Mouse (Mus musculus) liver, embryonic 14.5 days (tissue): ENCODE measurements at regions not wholly inside any gene's neighbourhood (a gene's known extent, or its start where the extent isn't known, plus 50 kb on each side); places are given as distances from the start of the nearest gene placed in this dataset.

ENCODE experiments used
- ATAC-seq: fragments of 200-750 bp; cut with Nextera tagmentation; 2 replicates; pipeline ENCODE4 v1.8.0; 2017; ENCODE audit warnings: moderate number of reproducible peaks, mild to moderate bottlenecking, moderate library complexity; ENCODE audit not compliant: insufficient read depth
- DNase-seq, 3 experiments: peaks; one replicate each; pipeline ENCODE4 v3.0.0-alpha.2; 2012 to 2013; ENCODE audit warnings: low read depth in 3 of 3, low spot score in 3 of 3
- H3K27ac ChIP-seq: fragments of 300-500 bp; sonication (generic); 2 replicates; pipeline ENCODE4 v1.5.1; 2014; ENCODE audit warnings: moderate library complexity, mild to moderate bottlenecking, control low read depth, inconsistent platforms
- H3K27me3 ChIP-seq: fragments of 300-500 bp; sonication (generic); 2 replicates; pipeline ENCODE4 v1.6.1; 2014; ENCODE audit warnings: mild to moderate bottlenecking, low read length, moderate library complexity; ENCODE audit not compliant: control insufficient read depth, insufficient read depth
- H3K36me3 ChIP-seq: fragments of 300-500 bp; sonication (generic); replicated peaks from 2 replicates; pipeline ENCODE4 v1.6.1; 2014; ENCODE audit warnings: low read depth; ENCODE audit not compliant: control insufficient read depth, insufficient read depth
- H3K4me1 ChIP-seq, 2 experiments: fragments of 200-500 bp in 1 of 2; fragments of 300-500 bp in 1 of 2; sonication (generic) in 1 of 2; replicated peaks; 2 replicates each; pipeline ENCODE4 v1.6.1; 2012 to 2014; ENCODE audit warnings: antibody characterized with exemption in 1 of 2, inconsistent platforms in 1 of 2, low read length in 1 of 2; ENCODE audit not compliant: control insufficient read depth in 2 of 2, insufficient read depth in 2 of 2
- H3K4me2 ChIP-seq: fragments of 300-500 bp; sonication (generic); 2 replicates; pipeline ENCODE4 v1.6.1; 2014; ENCODE audit warnings: low read depth, mild to moderate bottlenecking, control low read depth, moderate library complexity
- H3K4me3 ChIP-seq, 2 experiments: fragments of 200-500 bp in 1 of 2; fragments of 300-500 bp in 1 of 2; sonication (generic) in 1 of 2; 2 replicates each; pipeline ENCODE4 v1.5.1; 2012 to 2014; ENCODE audit warnings: low read depth in 2 of 2, low read length in 2 of 2, mild to moderate bottlenecking in 2 of 2, control low read depth in 1 of 2, inconsistent platforms in 1 of 2, moderate library complexity in 1 of 2; ENCODE audit not compliant: insufficient read depth in 1 of 2
- H3K9ac ChIP-seq: fragments of 300-500 bp; sonication (generic); replicated peaks from 2 replicates; pipeline ENCODE4 v1.6.1; 2014; ENCODE audit warnings: mild to moderate bottlenecking, control low read depth, moderate library complexity
- H3K9me3 ChIP-seq: fragments of 300-500 bp; sonication (generic); 2 replicates; pipeline ENCODE4 v1.6.1; 2016; ENCODE audit warnings: low read length, mixed read lengths; ENCODE audit not compliant: control insufficient read depth
- CTCF ChIP-seq: IDR thresholded peaks from 2 replicates; pipeline ENCODE4 v1.5.1; 2016; ENCODE audit warnings: antibody characterized with exemption, low read depth, control low read depth
- EP300 ChIP-seq: IDR thresholded peaks from 2 replicates; pipeline ENCODE4 v1.6.1; 2016; ENCODE audit warnings: antibody characterized with exemption, low read depth
- WGBS: fragments of 180-500 bp; shearing (Covaris S2); extraction: QIAGEN DNeasy Blood & Tissue Kit; methylation state at CpG from one replicate; pipeline ENCODE4 v1.1.7; 2014; ENCODE audit not compliant: insufficient replicate concordance; 5-methylcytosine and 5-hydroxymethylcytosine counted together

GRCm38 (mm10) chr17:62337890-62338557, 543.1 kb downstream of the Efna5 start:
- TF ChIP-seq EP300 (no peak), CTCF (no peak)
- Histone ChIP-seq H3K27me3 (no peaks in the 10 kb centered on the region), H3K9ac (no peak overlapping the region), H3K36me3 (no peaks in the 10 kb centered on the region), H3K27ac (no peak overlapping the region), H3K4me2 (no peak overlapping the region), H3K9me3 (no peaks in the 10 kb centered on the region), H3K4me3 (no peak overlapping the region), H3K4me1 (no peaks in the 10 kb centered on the region)
- WGBS = 74% methylated on average over 10 of the region's 10 CpGs
- ATAC-seq (no peak), DNase-seq (no peak)

- Histone ChIP-seq H3K4me2 (no peak overlapping the region), H3K4me1 (no peaks in the 10 kb centered on the region), H3K9ac (no peak overlapping the region), H3K27me3 (no peaks in the 10 kb centered on the region), H3K4me3 (no peak overlapping the region), H3K36me3 (no peaks in the 10 kb centered on the region), H3K9me3 (no peaks in the 10 kb centered on the region), H3K27ac (no peak overlapping the region)
- no peak for ATAC-seq
- DNase-seq = no peak
- TF ChIP-seq EP300 (no peak), CTCF (no peak)
- WGBS = 74% methylated on average over 4 of the region's 4 CpGs
Measured at GRCm38 (mm10) chr17:62330226-62330625, 550.9 kb downstream of the Efna5 start.

GRCm38 (mm10) chr17:62326844-62327243, 554.3 kb downstream of the Efna5 start:
- no peak for DNase-seq
- no peaks in the 10 kb centered on the region for H3K9me3 ChIP-seq
- no peak for ATAC-seq
- no peaks in the 10 kb centered on the region for H3K4me1 ChIP-seq
- no peak overlapping the region for H3K9ac ChIP-seq
- no peak overlapping the region for H3K27ac ChIP-seq
- no peak overlapping the region for H3K4me3 ChIP-seq
- H3K4me2 ChIP-seq = no peak overlapping the region
- TF ChIP-seq EP300 = no peak
- TF ChIP-seq CTCF = no peak
- no peaks in the 10 kb centered on the region for H3K36me3 ChIP-seq
- no peaks in the 10 kb centered on the region for H3K27me3 ChIP-seq

- 62% methylated on average over 4 of the region's 4 CpGs for WGBS
- Histone ChIP-seq H3K4me2 (no peak overlapping the region), H3K9me3 (no peaks in the 10 kb centered on the region), H3K4me1 (no peaks in the 10 kb centered on the region), H3K27ac (no peak overlapping the region), H3K9ac (no peak overlapping the region), H3K4me3 (no peak overlapping the region), H3K36me3 (no peaks in the 10 kb centered on the region), H3K27me3 (no peaks in the 10 kb centered on the region)
- no peak for DNase-seq
- no peak for ATAC-seq
- TF ChIP-seq EP300 = no peak
- TF ChIP-seq CTCF = no peak
Measured at GRCm38 (mm10) chr17:62319033-62319432, 562.1 kb downstream of the Efna5 start.

GRCm38 (mm10) chr17:62310059-62310458, 571.1 kb downstream of the Efna5 start:
- ATAC-seq (no peak), DNase-seq (no peak)
- Histone ChIP-seq H3K4me3 (no peak overlapping the region), H3K36me3 (no peaks in the 10 kb centered on the region), H3K9ac (no peak overlapping the region), H3K4me2 (no peak overlapping the region), H3K4me1 (no peaks in the 10 kb centered on the region), H3K27me3 (no peaks in the 10 kb centered on the region), H3K27ac (no peak overlapping the region), H3K9me3 (no peaks in the 10 kb centered on the region)
- 33% methylated on average over 3 of the region's 3 CpGs for WGBS
- TF ChIP-seq CTCF (peak; percentile 43), EP300 (no peak)
